Mouse (Mus musculus) midbrain, postnatal 0 days (tissue): Measurements from ENCODE around the gene Zbtb11. TPM values are rescaled to one million over a fixed set of nuclear protein-coding genes. Genes with fewer than 3 reads are reported as not detected.
A peak's percentile ranks its signal among the peaks of the same experiment; 100 is the strongest.

Experiments
- ATAC-seq: fragments of 200-750 bp; cut with Nextera tagmentation; 2 replicates; pipeline ENCODE4 v1.8.0; 2017; ENCODE audit warnings: moderate number of reproducible peaks, mild to moderate bottlenecking, moderate TSS enrichment, moderate library complexity; ENCODE audit not compliant: low FRiP score
- DNase-seq: peaks from one replicate; pipeline ENCODE4 v3.0.0-alpha.2; 2015; ENCODE audit warnings: low spot score
- H3K27ac ChIP-seq: fragments of 300-500 bp; sonication (generic); 2 replicates; pipeline ENCODE4 v1.5.1; 2014; ENCODE audit warnings: low read depth, mild to moderate bottlenecking, low read length, mixed read lengths
- H3K27me3 ChIP-seq: fragments of 300-500 bp; sonication (generic); 2 replicates; pipeline ENCODE4 v1.6.1; 2014; ENCODE audit warnings: low read length, control low read depth, mixed read lengths; ENCODE audit not compliant: insufficient read depth
- H3K36me3 ChIP-seq: fragments of 300-500 bp; sonication (generic); 2 replicates; pipeline ENCODE4 v1.6.1; 2014; ENCODE audit warnings: low read length, control low read depth, mixed read lengths; ENCODE audit not compliant: insufficient read depth
- H3K4me1 ChIP-seq: fragments of 300-500 bp; sonication (generic); 2 replicates; pipeline ENCODE4 v1.6.1; 2014; ENCODE audit warnings: mild to moderate bottlenecking, control low read depth, antibody characterized with exemption, low read length, mixed read lengths; ENCODE audit not compliant: insufficient read depth
- H3K4me2 ChIP-seq: fragments of 300-500 bp; sonication (generic); 2 replicates; pipeline ENCODE4 v1.6.1; 2014; ENCODE audit warnings: low read depth, mild to moderate bottlenecking, low read length, mixed read lengths; ENCODE audit not compliant: poor library complexity, severe bottlenecking
- H3K4me3 ChIP-seq: fragments of 300-500 bp; sonication (generic); 2 replicates; pipeline ENCODE4 v1.5.1; 2014; ENCODE audit warnings: low read depth, mild to moderate bottlenecking, low read length, moderate library complexity
- H3K9ac ChIP-seq: fragments of 300-500 bp; sonication (generic); replicated peaks from 2 replicates; pipeline ENCODE4 v1.6.1; 2014; ENCODE audit warnings: mild to moderate bottlenecking, low read length, moderate library complexity, mixed read lengths; ENCODE audit not compliant: poor library complexity, severe bottlenecking
- H3K9me3 ChIP-seq: fragments of 300-500 bp; sonication (generic); 2 replicates; pipeline ENCODE4 v1.6.1; 2016; ENCODE audit warnings: low read length, control low read depth
- CTCF ChIP-seq: IDR thresholded peaks from 2 replicates; pipeline ENCODE4 v1.5.1; 2016; ENCODE audit warnings: antibody characterized with exemption, mild to moderate bottlenecking
- WGBS: fragments of 180-500 bp; shearing (Covaris S2); extraction: QIAGEN DNeasy Blood & Tissue Kit; methylation state at CpG from one replicate; pipeline ENCODE4 v1.1.7; 2014; 5-methylcytosine and 5-hydroxymethylcytosine counted together
- polyA plus RNA-seq: library from polyadenylated mRNA; unstranded; fragments of >200 nt; fragmentation: Nextera tagmentation; extraction: Ambion mirVana; gene quantifications from 2 replicates; pipeline ENCODE4 v1.2.1, GENCODE M21; 2015
- total RNA-seq: library from RNA; depleted of rRNA; stranded (reverse); fragments of >200 nt; gene quantifications from 2 replicates; pipeline ENCODE4 v1.2.3, GENCODE M21; 2014; rRNA removed

Zbtb11 gene
- total RNA-seq (18.5 and 27.2 TPM in 2 replicates), polyA plus RNA-seq (17.6 and 19.3 TPM in 2 replicates)

- Histone ChIP-seq H3K9ac (peak within 1 kb of the TSS; percentile 79), H3K4me2 (peak within 1 kb of the TSS; percentile 58), H3K36me3 (peaks cover 19% of the 10 kb centered on the region), H3K9me3 (no peaks in the 10 kb centered on the region), H3K27ac (peak within 1 kb of the TSS; percentile 92), H3K4me3 (peak within 1 kb of the TSS; percentile 100), H3K27me3 (no peaks in the 10 kb centered on the region), H3K4me1 (peaks cover 4% of the 10 kb centered on the region)
- TF ChIP-seq CTCF = peak; percentile 20; the same call in 1 of the 2 replicates
- DNase-seq (peak; percentile 99), ATAC-seq (peak; percentile 99)
- WGBS = under 1% methylated on average over 81 of the region's 86 CpGs
Observed at GRCm38 (mm10) chr16:55973431-55974255, at the start of gene Zbtb11. Gene Zbtb11 (plus strand): TSS chr16:55973883.

- Histone ChIP-seq H3K9ac (no peak overlapping the region), H3K36me3 (peaks cover 28% of the 10 kb centered on the region), H3K27ac (no peak overlapping the region), H3K27me3 (no peaks in the 10 kb centered on the region), H3K4me1 (no peaks in the 10 kb centered on the region), H3K4me3 (no peak overlapping the region), H3K4me2 (no peak overlapping the region), H3K9me3 (no peaks in the 10 kb centered on the region)
- no peak for DNase-seq
- no peak for ATAC-seq
- 94% methylated on average over 4 of the region's 4 CpGs for WGBS
- TF ChIP-seq CTCF = no peak
Observed at GRCm38 (mm10) chr16:55924010-55924409, 49.7 kb upstream of the Zbtb11 start.

- H3K9ac ChIP-seq = peak overlapping the region; percentile 56
- peak overlapping the region; percentile 80 for H3K4me2 ChIP-seq
- 0 out of 2 replicates have a peak, but pooled peaks cover 5% of the 10 kb centered on the region for H3K36me3 ChIP-seq
- no peaks in the 10 kb centered on the region for H3K9me3 ChIP-seq
- no peaks in the 10 kb centered on the region for H3K4me1 ChIP-seq
- TF ChIP-seq CTCF = no peak; the same call in 1 of the 2 replicates
- DNase-seq (peak; percentile 36), ATAC-seq (peak; percentile 66)
- WGBS = 1% methylated on average over 32 of the region's 32 CpGs
- H3K4me3 ChIP-seq = peak overlapping the region; percentile 74
- no peaks in the 10 kb centered on the region for H3K27me3 ChIP-seq
- peak overlapping the region; percentile 69 for H3K27ac ChIP-seq
Observed at GRCm38 (mm10) chr16:55933681-55934343, 39.9 kb upstream of the Zbtb11 start.

GRCm38 (mm10) chr16:55934453-55935037, 39.1 kb upstream of the Zbtb11 start, which contains the start of gene Cep97:
Gene Cep97 (minus strand): TSS chr16:55934855.
- Histone ChIP-seq H3K36me3 (no peaks in the 10 kb centered on the region), H3K4me3 (peak within 1 kb of the TSS; percentile 74), H3K27me3 (no peaks in the 10 kb centered on the region), H3K9me3 (no peaks in the 10 kb centered on the region), H3K9ac (peak within 1 kb of the TSS; percentile 56), H3K27ac (peak within 1 kb of the TSS; percentile 69), H3K4me2 (peak within 1 kb of the TSS; percentile 80), H3K4me1 (no peaks in the 10 kb centered on the region)
- TF ChIP-seq CTCF = peak; percentile 26; the same call in 1 of the 2 replicates
- DNase-seq (peak; percentile 96), ATAC-seq (peak; percentile 98)
- under 1% methylated on average over 24 of the region's 24 CpGs for WGBS

- Histone ChIP-seq H3K4me3 (no peak overlapping the region), H3K27ac (no peak overlapping the region), H3K36me3 (no peaks in the 10 kb centered on the region), H3K9ac (no peak overlapping the region), H3K9me3 (no peaks in the 10 kb centered on the region), H3K27me3 (no peaks in the 10 kb centered on the region), H3K4me2 (no peak overlapping the region), H3K4me1 (no peaks in the 10 kb centered on the region)
- 92% methylated on average over 4 of the region's 4 CpGs for WGBS
- ATAC-seq = no peak
- no peak for TF ChIP-seq CTCF
- no peak for DNase-seq
Observed at GRCm38 (mm10) chr16:55938761-55939160, 34.9 kb upstream of the Zbtb11 start.
